Mouse (Mus musculus) Patski (cell line): ENCODE data around the gene Cmya5. TPM values are rescaled to one million over a fixed set of nuclear protein-coding genes. Genes with fewer than 3 reads are reported as not detected.

Experiments used
- ATAC-seq: fragments of 100-300 bp; one replicate; pipeline ENCODE4 v1.8.0; 2021
- CTCF ChIA-PET: fragments of 350-600 bp; sonication (Branson Sonifier 250); formaldehyde crosslinking; loops from one replicate; lab custom pipeline; 2022; ENCODE audit warnings: inconsistent platforms; lab: Charles Lee
- POLR2A ChIA-PET: fragments of 350-600 bp; sonication (Branson Sonifier 250); formaldehyde crosslinking; loops from one replicate; lab custom pipeline; 2022; ENCODE audit warnings: antibody characterized with exemption, inconsistent platforms; lab: Charles Lee
- DNase-seq: peaks from one replicate; pipeline ENCODE4 v3.0.0-alpha.2; 2011; ENCODE audit warnings: low read depth, low spot score
- H3K27me3 ChIP-seq: fragments of 371-371 bp; one replicate; pipeline ENCODE4 v1.5.1; 2021
- CTCF ChIP-seq: fragments of 100-300 bp; IDR thresholded peaks from one replicate; pipeline ENCODE4 v1.5.1; 2021
- in situ Hi-C: fragments of 300-500 bp; cut with MboI; formaldehyde crosslinking; loops from 3 replicates; pipeline ENCODE4 v1.11.1; 2018; ENCODE audit warnings: low pct_unique_long_range_greater_than_20kb, mixed read lengths
- polyA plus RNA-seq: library from polyadenylated mRNA; unstranded; gene quantifications from one replicate; pipeline ENCODE4 v1.2.3, GENCODE M21; 2021

Gene Cmya5
- polyA plus RNA-seq, 1 experiment from 2014 or later: not detected

DNA sequence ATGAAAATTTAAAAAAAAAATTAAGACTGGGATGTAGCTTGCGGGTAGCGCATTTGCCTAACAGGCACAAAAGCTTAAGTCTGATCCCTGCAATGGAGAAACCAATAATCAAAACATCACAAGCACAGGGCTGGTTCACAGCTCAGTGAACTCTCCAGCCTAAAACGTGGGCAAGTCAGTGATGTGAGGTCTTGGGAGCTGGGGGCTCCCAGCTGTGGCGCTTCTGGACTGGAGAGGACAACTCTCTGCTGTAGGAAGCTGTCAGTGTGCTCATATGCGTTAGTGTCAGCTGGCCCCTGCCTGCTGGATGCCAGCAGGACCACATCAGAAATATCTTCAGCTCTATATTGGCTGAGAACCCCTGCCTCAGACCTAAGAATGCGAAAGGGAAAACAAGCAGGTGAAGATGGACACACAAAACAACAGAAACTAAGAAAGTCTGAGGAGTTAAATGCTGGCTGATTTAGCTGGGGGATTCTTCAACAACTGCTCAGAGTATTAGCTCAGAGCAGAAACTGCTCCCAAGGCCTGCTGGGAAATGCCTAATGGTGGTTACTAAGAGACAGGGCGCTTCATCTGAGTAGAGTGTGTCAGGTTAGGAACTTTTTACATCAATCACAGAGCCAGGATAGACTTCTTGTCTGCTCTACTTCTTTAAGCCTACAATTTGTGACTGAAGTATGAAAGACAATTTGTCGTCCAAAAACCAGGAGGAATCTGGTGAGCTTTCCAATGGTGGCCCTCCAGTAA, 16.2 kb downstream of the Cmya5 start:
- CTCF ChIA-PET: interaction anchor here (0.6 to 1.3 kb wide), 2 partner anchors 14 to 30 kb away, joined by 3 to 4 read pairs; no protein-coding TSS in a partner anchor
- DNase-seq (no peak), ATAC-seq (no peak)
- POLR2A ChIA-PET: no interaction called here
- no peaks in the 10 kb centered on the region for H3K27me3 ChIP-seq
- TF ChIP-seq CTCF: no peak
- in situ Hi-C loops: no loop called here

DNA sequence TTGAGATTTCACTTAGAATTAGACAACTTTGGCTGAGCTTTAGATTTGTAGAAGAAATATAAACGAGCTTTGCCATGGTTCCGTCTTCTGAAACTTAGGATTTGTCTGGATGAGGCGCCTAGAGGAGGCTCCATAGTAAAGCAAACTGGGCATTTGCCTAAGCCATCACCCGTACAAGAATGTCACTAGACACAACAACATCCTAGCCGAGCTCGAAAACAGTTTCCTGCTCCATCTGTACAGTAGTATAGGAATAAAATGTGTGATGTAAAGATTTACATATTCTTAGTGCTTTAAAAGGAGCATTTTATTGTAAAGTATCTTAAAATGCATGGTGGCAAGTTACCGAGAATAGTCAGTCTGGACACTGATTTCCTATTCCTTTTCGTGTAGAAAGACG, 22.2 kb downstream of the Cmya5 start:
- ChIA-PET CTCF (interaction anchor here (1.1 kb wide), 1 partner anchor 61 kb away, joined by 3 read pairs; no protein-coding TSS in a partner anchor), POLR2A (no interaction called here)
- H3K27me3 ChIP-seq: no peaks in the 10 kb centered on the region
- DNase-seq (no peak), ATAC-seq (no peak)
- in situ Hi-C loops: no loop called here
- TF ChIP-seq CTCF: no peak

DNA sequence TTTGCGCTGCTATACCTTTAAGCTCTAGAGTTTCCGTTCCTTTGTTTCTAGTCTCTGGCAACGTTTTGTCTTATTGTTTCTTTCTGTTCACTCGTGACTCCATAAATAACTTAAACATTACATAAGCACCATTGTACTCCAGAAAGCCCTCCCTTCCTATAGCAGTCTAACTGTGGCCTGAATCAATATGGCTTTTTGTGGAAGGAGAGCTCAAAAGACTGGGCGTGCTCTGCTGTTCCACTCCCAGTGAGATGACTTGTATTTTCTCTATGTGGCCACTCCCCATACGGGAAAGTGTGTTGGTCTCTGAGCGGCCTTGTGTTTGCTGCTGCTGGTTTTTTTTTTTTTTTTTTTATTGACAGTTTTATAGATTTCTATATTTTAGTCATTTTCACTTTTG, 27.3 kb downstream of the Cmya5 start:
- CTCF ChIA-PET: interaction anchor here (1.2 kb wide), 1 partner anchor 126 kb away, joined by 4 read pairs; no protein-coding TSS in a partner anchor
- no peak for ATAC-seq
- in situ Hi-C loops: no loop called here
- no peak for TF ChIP-seq CTCF
- POLR2A ChIA-PET: no interaction called here
- H3K27me3 ChIP-seq: no peaks in the 10 kb centered on the region
- DNase-seq: no peak

DNA sequence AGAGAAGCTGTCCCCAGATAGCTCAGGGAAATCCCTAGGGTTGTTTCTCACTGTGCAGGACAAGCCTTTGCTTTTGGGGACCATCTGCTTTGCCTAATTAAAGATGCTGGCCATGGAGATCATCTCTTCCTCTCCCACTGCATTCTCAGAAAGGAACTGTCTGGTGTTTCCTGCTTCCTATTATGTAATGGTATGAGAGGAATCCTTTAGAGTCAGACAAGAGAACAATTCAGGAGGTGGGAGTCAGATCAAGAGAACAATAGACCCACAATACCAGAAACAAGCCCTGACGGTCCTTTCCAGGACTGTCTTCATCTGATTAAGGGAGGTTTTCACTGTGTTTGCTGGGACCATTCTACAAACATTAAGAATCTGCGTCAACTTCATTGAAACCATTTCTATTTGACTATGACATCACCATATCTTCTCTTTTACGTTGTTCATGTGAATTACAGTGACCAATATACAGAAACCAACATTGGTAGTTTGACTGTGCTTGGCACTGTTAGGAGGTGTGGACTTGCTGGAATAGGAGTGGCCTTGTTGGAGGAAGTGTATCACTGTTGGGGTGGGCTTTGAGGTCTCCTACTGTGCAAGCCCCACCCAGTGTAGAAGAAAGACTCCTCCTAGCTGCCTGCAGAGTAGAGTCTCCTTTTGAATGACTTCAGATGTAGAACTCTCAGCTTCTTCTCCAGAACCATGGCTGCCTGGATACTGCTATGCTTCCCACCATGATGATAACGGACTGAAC, 42.0 kb downstream of the Cmya5 start:
- H3K27me3 ChIP-seq: no peaks in the 10 kb centered on the region
- ATAC-seq (no peak), DNase-seq (no peak)
- in situ Hi-C loops: no loop called here
- CTCF ChIA-PET: no interaction called here
- TF ChIP-seq CTCF: no peak
- POLR2A ChIA-PET: no interaction called here

DNA sequence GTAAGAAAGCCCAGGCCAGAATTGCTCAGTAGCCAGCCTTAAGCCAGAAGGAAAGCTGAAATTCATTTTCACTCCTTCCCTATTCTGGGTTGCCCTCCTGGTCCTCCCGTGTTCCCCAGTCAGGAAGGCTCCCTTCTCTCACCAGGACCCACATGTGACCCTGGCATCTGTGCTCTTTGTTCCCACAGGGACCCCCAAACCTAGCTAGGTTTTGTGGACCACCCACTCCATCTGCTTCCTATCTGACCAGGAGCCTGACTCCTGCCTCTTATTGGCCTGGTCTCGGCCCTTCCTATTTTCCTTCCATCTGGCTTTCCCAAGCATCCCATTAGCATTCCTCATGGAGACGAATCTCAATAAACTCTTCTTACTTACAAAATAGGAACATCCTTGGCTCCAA, 45.9 kb downstream of the Cmya5 start:
- ChIA-PET POLR2A (no interaction called here), CTCF (no interaction called here)
- no peak for DNase-seq
- no peak for TF ChIP-seq CTCF
- ATAC-seq: no peak
- in situ Hi-C loops: no loop called here
- H3K27me3 ChIP-seq: no peaks in the 10 kb centered on the region

DNA sequence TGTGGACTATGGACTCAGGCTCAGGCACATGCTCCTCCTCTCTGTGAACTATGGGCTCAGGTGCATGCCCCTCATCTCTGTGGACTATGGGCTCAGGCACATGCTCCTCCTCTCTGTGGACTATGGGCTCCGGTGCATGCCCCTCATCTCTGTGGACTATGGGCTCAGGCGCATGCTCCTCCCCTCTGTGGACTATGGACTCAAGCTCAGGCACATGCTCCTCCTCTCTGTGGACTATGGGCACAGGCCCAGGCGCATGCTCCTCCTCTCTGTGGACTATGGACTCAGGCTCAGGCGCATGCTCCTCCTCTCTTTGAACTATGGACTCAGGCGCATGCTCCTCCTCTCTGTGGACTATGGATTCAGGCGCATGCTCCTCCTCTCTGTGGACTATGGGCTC, 47.9 kb downstream of the Cmya5 start:
- POLR2A ChIA-PET: no interaction called here
- H3K27me3 ChIP-seq: no peaks in the 10 kb centered on the region
- CTCF ChIA-PET: no interaction called here
- ATAC-seq: no peak
- in situ Hi-C loops: no loop called here
- DNase-seq: no peak
- no peak for TF ChIP-seq CTCF

DNA sequence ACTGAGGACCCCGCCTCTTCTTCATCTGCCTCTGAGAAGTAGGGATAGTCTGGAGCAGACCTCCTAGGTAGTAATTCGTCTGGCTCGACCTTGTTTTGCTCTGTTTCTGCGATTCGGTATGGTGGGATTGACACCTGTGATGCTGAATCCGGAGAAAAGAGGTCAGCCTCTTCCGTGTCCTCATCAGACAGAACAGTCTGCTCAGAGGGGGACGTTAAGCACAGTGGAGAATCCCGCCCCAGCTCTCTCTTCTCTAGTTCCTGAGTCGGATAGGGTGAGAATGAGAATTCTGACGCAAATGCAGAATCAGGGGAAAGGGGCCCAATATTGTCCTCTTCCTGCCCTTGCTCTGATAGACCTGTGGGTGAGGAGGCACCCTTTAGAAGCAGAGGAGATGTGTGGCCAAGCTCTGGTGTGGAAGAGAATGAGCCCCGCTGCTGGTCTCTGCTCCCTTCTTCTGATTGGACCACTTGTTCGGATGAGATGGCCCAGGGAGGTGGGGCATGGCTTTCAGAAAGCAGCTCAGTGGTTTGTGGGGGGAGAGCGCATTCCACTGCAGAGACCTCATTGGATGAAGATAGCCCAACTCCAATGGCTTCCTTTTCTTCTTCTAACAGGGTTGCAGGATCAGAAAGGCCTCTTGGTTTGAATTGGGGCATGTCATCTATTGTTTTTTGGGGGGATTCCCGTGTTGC, 49.3 kb downstream of the Cmya5 start:
- TF ChIP-seq CTCF: no peak
- ChIA-PET POLR2A (no interaction called here), CTCF (no interaction called here)
- DNase-seq: no peak
- ATAC-seq: no peak
- no peaks in the 10 kb centered on the region for H3K27me3 ChIP-seq
- in situ Hi-C loops: no loop called here

DNA sequence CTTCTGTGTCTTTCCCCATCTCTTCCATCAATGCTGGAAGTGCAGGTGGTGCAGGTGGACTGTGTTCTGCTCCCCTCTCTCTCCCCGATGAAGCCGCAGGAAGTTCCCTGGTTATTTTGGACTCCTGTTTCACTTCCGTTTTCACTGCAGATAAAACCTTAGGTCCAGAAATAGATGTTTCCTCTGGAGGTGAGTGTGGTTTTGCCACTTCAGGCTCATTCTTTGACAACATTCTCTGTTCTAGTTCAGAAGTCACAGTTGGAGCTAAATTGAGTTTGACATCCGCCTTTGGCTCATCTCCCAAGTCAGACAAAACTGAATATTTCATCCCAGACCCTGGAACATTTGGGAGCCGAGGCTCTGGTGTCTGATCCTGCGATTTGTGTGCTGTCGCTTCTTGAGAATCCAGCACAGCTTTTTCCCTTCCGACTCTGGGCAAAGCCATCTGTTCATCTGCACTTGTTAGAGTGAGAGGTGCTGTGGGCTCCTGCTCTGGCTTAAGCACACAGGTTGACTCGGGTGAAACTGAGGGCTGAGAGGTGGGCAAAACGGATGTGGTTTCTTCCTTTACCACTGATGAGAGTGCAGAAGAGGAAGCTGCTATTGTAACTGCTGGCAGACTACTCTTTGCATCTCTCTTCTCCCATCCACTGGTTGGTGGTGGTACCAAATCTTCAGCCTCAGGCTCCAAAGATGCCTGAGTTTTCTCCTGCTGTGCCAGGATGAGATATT, 50.2 kb downstream of the Cmya5 start:
- ATAC-seq: no peak
- no peaks in the 10 kb centered on the region for H3K27me3 ChIP-seq
- no peak for TF ChIP-seq CTCF
- CTCF ChIA-PET: no interaction called here
- in situ Hi-C loops: no loop called here
- no peak for DNase-seq
- POLR2A ChIA-PET: no interaction called here

DNA sequence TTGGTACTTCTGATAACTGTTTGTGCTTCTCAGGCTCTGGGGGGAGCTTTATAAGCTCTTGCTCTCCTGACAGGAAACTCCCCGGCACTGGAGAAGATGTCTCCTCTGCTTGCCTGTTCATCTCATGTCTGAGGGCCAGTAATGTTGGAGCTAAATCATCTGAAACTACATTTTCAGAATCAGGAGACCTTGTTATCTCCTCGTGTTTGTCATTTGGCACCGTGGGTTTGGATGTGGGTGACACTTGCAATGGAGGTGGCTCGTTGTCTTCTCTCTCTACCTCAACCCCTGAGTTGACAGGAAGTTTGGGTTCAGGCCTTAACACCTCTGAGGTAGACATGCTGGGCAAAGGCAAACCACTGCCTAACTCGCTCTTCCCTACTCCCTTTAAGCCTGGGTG, 50.8 kb downstream of the Cmya5 start:
- DNase-seq (no peak), ATAC-seq (no peak)
- CTCF ChIA-PET: no interaction called here
- POLR2A ChIA-PET: no interaction called here
- TF ChIP-seq CTCF: no peak
- H3K27me3 ChIP-seq: no peaks in the 10 kb centered on the region
- in situ Hi-C loops: no loop called here

DNA sequence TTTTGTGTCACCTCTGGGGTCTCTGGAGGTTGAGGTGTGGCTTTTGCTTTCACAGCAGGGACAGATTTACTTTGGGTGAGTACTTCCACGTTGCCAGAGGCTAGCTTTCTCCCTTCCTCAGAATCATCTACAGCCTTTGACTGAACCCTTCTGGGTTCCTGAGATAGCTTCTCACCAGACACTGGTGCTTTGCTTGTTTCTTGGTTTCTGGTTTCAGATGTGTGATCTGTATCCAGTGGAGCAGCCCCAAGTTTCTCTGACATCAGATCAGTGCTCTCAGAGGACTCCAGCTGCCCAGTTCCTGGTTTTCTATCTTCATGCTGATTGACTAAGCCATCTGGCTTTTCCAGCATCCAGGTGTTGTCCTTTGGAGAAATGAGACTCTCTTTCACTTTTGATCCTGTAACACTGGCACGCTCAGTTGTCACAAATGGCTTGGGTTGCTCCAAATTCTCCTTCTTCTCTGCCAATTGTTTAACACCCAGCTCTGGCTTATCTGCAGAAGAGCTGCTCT, 51.6 kb downstream of the Cmya5 start:
- CTCF ChIA-PET: no interaction called here
- no peak for DNase-seq
- H3K27me3 ChIP-seq: no peaks in the 10 kb centered on the region
- no peak for TF ChIP-seq CTCF
- POLR2A ChIA-PET: interaction anchor here (0.6 kb wide), 1 partner anchor 34 kb away, joined by 3 read pairs; no protein-coding TSS in a partner anchor
- ATAC-seq: no peak
- in situ Hi-C loops: no loop called here
